Mouse (Mus musculus) embryonic stem cell, embryonic (primary cell): Measurements from ENCODE around the gene Mrps12.

ENCODE experiments used
- CTCF ChIA-PET, 4 experiments: fragments of 300-600 bp in 2 of 4; fragments of 350-600 bp in 2 of 4; sonication (Branson Sonifier 250); formaldehyde crosslinking; loops; one replicate each; lab custom pipeline; 2022; ENCODE audit warnings: inconsistent platforms in 2 of 4; lab: Charles Lee
- POLR2A ChIA-PET, 4 experiments: fragments of 300-600 bp in 2 of 4; fragments of 350-600 bp in 2 of 4; sonication (Branson Sonifier 250); formaldehyde crosslinking; loops; one replicate each; lab custom pipeline; 2022; ENCODE audit warnings: antibody characterized with exemption in 4 of 4, inconsistent platforms in 1 of 4; lab: Charles Lee

Gene Mrps12

GRCm38 (mm10) chr7:28702601-28703143 is 38.9 kb downstream of the Mrps12 start:
- POLR2A ChIA-PET = interaction anchor here in 2 of 4 experiments (0.7 to 7.2 kb wide), 6 partner anchors 9 to 39 kb away, joined by 3 to 77 read pairs (median 4); partner anchors contain the start of genes Fbxo27 (in 2 of the 2) and Sars2 (in 1 of the 2)
- CTCF ChIA-PET = interaction anchor here in 1 of 4 experiments (0.7 to 2.2 kb wide), 2 partner anchors 27 to 56 kb away, joined by 4 to 8 read pairs; no protein-coding TSS in a partner anchor

GRCm38 (mm10) chr7:28701306-28701705 is 40.3 kb downstream of the Mrps12 start:
- POLR2A ChIA-PET = interaction anchor here in 3 of 4 experiments (0.7 to 7.2 kb wide), 15 partner anchors 8 to 45 kb away, joined by 3 to 77 read pairs (median 4); partner anchors contain the start of genes Fbxo17 (in 1 of the 3), Fbxo27 (in 1 of the 3) and Sars2 (in 1 of the 3)
- CTCF ChIA-PET = interaction anchor here in 3 of 4 experiments (0.5 to 2.2 kb wide), 13 partner anchors 10 to 360 kb away, joined by 3 to 8 read pairs (median 3); partner anchors contain the start of genes Mrps12 (in 1 of the 3), Pak4 (in 1 of the 3), Samd4b (in 1 of the 3) and Sars2 (in 1 of the 3)

- ChIA-PET POLR2A (interaction anchor here (0.6 to 2.4 kb wide), 10 partner anchors 9 to 445 kb away, joined by 3 to 7 read pairs (median 4); partner anchors contain the start of gene Fbxo17 (in 1 of the 4)), CTCF (interaction anchor here in 2 of 4 experiments (0.6 to 1.2 kb wide), 4 partner anchors 21 to 1192 kb away, joined by 3 to 5 read pairs (median 3); partner anchors contain the start of genes Gmfg (in 1 of the 2), Pak4 (in 1 of the 2) and Samd4b (in 1 of the 2))
Measured at GRCm38 (mm10) chr7:28700269-28700668, 41.4 kb downstream of the Mrps12 start.

- CTCF ChIA-PET = interaction anchor here in 2 of 4 experiments (0.5 to 0.6 kb wide), 2 partner anchors 284 to 802 kb away, joined by 3 read pairs; partner anchors contain the start of gene Eif3k (in 1 of the 2)
- POLR2A ChIA-PET = interaction anchor here in 2 of 4 experiments (0.9 to 8.3 kb wide), 8 partner anchors 9 to 121 kb away, joined by 3 to 77 read pairs (median 4); partner anchors contain the start of gene Fbxo17 (in 1 of the 2)
Measured at GRCm38 (mm10) chr7:28697277-28697676, 44.3 kb downstream of the Mrps12 start.

- POLR2A ChIA-PET = interaction anchor here (0.6 to 8.3 kb wide), 31 partner anchors 9 to 302 kb away, joined by 3 to 97 read pairs (median 6); partner anchors contain the start of genes Fbxo17 (in 3 of the 4), Eif3k (in 1 of the 4), Map4k1 (in 1 of the 4) and Med29 (in 1 of the 4)
- CTCF ChIA-PET = interaction anchor here in 3 of 4 experiments (0.6 to 1.9 kb wide), 8 partner anchors 15 to 390 kb away, joined by 3 to 10 read pairs (median 3); partner anchors contain the start of genes Gmfg (in 1 of the 3), Mrps12 (in 1 of the 3) and Sars2 (in 1 of the 3)
Measured at GRCm38 (mm10) chr7:28694966-28695511, 46.6 kb downstream of the Mrps12 start.

- POLR2A ChIA-PET = interaction anchor here (0.6 to 8.3 kb wide), 75 partner anchors 9 to 515 kb away, joined by 3 to 97 read pairs (median 4); partner anchors contain the start of genes Fbxo17 (in 3 of the 4), Acp7 (in 1 of the 4), Dyrk1b (in 1 of the 4) and Eif3k (in 1 of the 4)
- CTCF ChIA-PET = interaction anchor here in 3 of 4 experiments (0.7 to 1.9 kb wide), 11 partner anchors 14 to 546 kb away, joined by 3 to 10 read pairs (median 3); partner anchors contain the start of genes Gmfg (in 1 of the 3), Mrps12 (in 1 of the 3) and Sars2 (in 1 of the 3)
Measured at GRCm38 (mm10) chr7:28694423-28694822, 47.2 kb downstream of the Mrps12 start.

GRCm38 (mm10) chr7:28693321-28693966 is 48.2 kb downstream of the Mrps12 start:
- CTCF ChIA-PET = interaction anchor here (0.6 to 1.9 kb wide), 11 partner anchors 17 to 1710 kb away, joined by 3 to 12 read pairs (median 3); partner anchors contain the start of genes Mrps12 (in 1 of the 4) and Sars2 (in 1 of the 4)
- POLR2A ChIA-PET = interaction anchor here (0.5 to 8.3 kb wide), 91 partner anchors 8 to 1332 kb away, joined by 3 to 97 read pairs (median 5); partner anchors contain the start of genes Fbxo17 (in 3 of the 4), Sirt2 (in 2 of the 4), Acp7 (in 1 of the 4) and Dyrk1b (in 1 of the 4)

GRCm38 (mm10) chr7:28692545-28693320 is 48.9 kb downstream of the Mrps12 start, which contains the start of gene Fbxo27:
Gene Fbxo27 (plus strand): TSS chr7:28692849.
- POLR2A ChIA-PET = interaction anchor here (0.5 to 8.3 kb wide), 62 partner anchors 10 to 1331 kb away, joined by 3 to 97 read pairs (median 5); partner anchors contain the start of genes Fbxo17 (in 2 of the 4), Acp7 (in 1 of the 4), Dyrk1b (in 1 of the 4) and Ech1 (in 1 of the 4)

GRCm38 (mm10) chr7:28691075-28691474 is 50.5 kb downstream of the Mrps12 start:
- POLR2A ChIA-PET = interaction anchor here in 3 of 4 experiments (0.8 to 8.3 kb wide), 18 partner anchors 10 to 340 kb away, joined by 3 to 97 read pairs (median 4); partner anchors contain the start of genes Fbxo17 (in 1 of the 3), Mrps12 (in 1 of the 3), Rps16 (in 1 of the 3) and Sars2 (in 1 of the 3)
- CTCF ChIA-PET = interaction anchor here in 3 of 4 experiments (0.7 to 1.2 kb wide), 3 partner anchors 14 to 392 kb away, joined by 3 to 6 read pairs (median 4); no protein-coding TSS in a partner anchor

More at GRCm38 (mm10) chr7:28692545-28693320, 48.9 kb downstream of the Mrps12 start, which contains the start of gene Fbxo27:
- CTCF ChIA-PET = interaction anchor here in 3 of 4 experiments (0.6 to 1.9 kb wide), 6 partner anchors 14 to 1471 kb away, joined by 3 to 12 read pairs (median 4); no protein-coding TSS in a partner anchor
